Mouse (Mus musculus): ENCODE data around the gene Rabl3. TPM values are rescaled to one million over a fixed set of nuclear protein-coding genes. Genes with fewer than 3 reads are reported as not detected.
A peak's percentile ranks its signal among the peaks of the same experiment; 100 is the strongest.

The Rabl3 gene
- 1 to 10 TPM; 8.1 to 9.6 TPM for total RNA-seq (2021)

DNA sequence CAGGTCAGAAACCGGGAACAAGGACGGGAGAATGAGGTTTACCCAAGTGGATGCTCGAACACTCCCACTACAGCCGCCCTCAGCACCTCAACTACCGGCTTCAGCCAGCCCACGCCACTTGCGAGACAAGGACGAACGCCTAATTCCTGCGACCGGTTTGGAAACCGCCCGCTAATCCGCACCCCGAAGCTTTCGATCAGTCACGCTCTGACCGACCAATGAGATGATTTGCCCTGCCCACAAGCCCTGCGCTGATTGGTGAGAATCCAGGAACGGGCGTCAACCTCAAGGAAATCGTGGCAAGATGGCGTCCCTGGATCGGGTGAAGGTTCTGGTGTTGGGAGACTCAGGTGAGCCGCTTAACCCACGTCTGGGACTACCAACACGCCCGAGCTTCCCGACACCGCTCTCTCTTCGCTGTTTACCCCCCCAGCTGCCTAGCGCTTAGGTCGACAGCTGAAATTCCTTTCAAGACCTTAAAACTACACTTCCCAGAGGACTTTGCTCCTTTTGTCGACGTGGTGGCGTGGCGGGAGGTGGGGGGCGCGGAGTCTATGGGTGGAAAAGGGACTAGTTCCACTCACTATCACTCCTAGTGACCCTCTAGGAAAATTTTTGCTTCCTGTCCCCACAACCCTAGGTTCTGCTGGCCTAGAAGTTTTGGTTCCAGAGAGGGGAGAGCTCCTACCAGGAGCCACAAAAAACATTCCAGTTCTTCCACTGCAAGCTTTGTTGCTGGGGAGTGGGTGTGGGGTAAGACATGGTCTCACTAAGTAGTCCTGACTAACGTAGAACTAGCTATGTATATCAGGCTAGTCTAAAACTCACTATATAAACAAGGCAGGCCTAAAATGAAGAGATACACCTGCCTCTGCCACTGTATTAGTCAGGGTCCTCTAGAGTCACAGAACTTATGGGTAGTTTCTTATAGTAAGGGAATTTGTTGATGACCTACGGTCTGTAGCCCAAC is at the start of gene Rabl3, which contains the start of gene Gtf2e1:
TSS of gene Rabl3 (plus strand) at position 275 of the 970 bp plus-strand sequence.
TSS of gene Gtf2e1 (minus strand) at position 179 of the 970 bp plus-strand sequence.
- DNase-seq (ENCODE audit: low spot score in 2 of 2): peak; percentile 98 to 100

DNA sequence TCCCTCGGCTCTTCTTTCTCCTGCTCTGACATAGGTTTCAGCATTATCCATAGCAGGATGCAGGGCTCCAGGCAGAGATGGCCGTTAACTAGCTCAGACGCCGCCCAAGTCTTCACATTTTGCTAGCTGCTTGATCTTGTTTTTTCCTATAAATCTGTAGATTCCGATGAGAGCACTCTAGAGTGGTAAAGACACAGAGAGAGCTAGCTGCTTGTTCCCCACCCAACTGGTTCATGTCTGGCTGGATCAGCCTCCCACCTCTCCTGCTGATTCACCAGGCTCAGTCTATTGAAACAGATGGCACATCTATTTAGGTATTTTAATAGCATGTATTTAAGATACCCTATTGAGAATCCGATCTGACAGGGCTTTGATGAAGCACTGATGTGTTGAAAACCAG is 44.7 kb upstream of the Rabl3 start:
- intact Hi-C loops (cut with DNase I): no loop called here
- DNase-seq (ENCODE audit: low spot score in 2 of 2): peak; percentile 47 to 82

More for the DNA sequence above, at the start of gene Rabl3, which contains the start of gene Gtf2e1:
- intact Hi-C loops (cut with DNase I): loop anchor here (2.0 to 5.0 kb wide), 2 partner anchors 73 to 112 kb away; partner anchors contain the start of gene Ndufb4

DNA sequence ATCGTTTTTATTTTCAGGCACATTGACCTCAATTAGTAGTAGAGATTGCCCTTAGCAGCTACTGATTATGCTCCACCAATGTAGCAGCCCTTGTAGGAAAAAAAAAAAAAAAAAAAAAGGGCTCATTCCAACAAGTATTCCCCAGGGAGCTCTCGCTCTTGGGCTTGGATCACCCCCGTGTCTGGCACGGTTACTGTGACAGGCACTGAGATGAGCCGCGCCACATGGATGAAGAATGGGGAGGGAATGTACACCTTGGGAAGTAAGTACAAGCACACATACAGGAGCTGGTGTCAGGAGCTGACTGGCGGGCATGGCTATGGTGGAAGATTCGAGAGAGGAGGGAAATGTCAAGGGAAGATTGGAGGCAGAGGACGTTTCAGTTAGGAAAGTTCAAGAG is 41.1 kb upstream of the Rabl3 start:
- intact Hi-C loops (cut with DNase I): no loop called here
- DNase-seq (ENCODE audit: low spot score in 2 of 2): no peak

DNA sequence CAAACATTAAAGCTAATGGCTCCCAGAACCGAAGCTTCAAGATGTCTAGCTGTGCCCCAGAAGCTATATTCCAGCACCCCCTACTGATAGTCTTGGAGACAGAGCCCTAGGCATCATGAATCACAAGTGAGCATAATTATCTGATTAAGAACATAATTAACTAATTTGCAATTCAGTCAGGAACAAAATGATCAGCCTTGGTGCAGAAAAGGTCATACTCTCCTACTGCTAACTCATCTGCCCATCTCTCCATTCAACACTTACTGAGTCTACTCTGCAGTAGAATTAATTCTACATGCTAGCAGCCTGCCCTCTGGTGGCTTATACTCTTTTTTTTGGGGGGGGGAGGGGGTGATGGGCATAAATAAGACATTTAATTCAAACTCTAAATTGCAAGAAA is 35.2 kb upstream of the Rabl3 start:
- intact Hi-C loops (cut with DNase I): no loop called here
- DNase-seq (ENCODE audit: low spot score in 2 of 2): no peak

DNA sequence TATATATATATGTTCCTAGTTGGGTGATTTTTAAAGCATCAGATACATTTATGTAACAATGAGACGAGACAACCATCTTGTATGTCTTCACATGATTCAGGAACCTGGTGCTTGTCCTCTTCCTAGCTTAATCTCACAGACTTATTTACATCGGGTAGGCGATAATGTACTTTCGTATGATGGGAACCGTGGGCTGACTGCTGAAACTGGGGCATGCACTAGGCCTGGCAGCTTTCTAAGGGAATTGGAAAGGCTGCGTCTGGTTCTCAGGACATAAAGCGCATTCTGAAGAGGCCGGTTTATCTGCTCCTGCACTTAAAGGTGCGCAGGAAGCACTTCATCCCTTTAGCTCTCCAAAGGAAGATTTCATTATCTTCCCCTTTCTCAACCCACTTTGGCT is 32.9 kb upstream of the Rabl3 start:
- intact Hi-C loops (cut with DNase I): loop anchor here (5.0 kb wide), 1 partner anchor 124 kb away; the partner anchor contains the start of gene Stxbp5l
- peak in 1 of 2 experiments; percentile 72 for DNase-seq (ENCODE audit: low spot score in 2 of 2)

DNA sequence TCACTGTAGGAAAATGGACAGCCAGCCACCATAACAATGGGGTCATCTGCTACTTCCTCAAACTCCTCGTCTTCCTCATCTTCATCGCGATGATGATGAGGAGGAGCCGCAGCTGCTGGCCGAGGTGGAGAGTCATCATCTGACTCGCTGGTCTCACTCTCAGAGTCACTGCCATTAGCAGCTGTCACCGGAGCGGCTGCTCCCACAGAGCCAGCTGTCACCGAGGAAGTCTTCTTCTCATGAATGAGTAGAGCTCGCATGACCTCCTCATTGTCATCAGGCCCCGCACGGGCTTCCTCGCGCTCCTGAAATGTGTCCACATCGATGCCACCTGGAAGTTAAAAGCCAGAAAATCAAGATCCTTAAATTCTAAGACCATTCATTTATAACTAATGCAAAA is 28.2 kb upstream of the Rabl3 start:
- DNase-seq (ENCODE audit: low spot score in 2 of 2): no peak
- intact Hi-C loops (cut with DNase I): no loop called here

DNA sequence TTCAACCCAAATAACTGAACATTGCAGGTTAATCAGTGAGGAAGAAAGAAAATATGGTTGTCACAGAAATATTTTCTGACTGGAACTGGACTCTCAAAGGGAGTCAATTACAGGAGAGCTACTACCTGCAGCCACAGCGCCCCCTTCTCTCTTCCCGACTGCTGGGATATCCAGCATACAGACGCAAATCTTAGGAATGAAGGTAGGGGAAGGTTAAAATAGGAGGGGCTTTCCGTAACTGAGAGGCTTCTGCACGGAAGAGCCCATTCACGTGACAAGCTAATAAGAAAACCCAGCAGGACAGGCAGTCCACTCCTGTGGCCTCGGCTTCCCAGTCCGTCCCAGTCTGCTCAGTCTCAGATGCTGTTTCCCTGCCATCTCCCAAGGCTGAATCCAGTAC is 25.0 kb upstream of the Rabl3 start:
- DNase-seq (ENCODE audit: low spot score in 2 of 2): no peak
- intact Hi-C loops (cut with DNase I): no loop called here

DNA sequence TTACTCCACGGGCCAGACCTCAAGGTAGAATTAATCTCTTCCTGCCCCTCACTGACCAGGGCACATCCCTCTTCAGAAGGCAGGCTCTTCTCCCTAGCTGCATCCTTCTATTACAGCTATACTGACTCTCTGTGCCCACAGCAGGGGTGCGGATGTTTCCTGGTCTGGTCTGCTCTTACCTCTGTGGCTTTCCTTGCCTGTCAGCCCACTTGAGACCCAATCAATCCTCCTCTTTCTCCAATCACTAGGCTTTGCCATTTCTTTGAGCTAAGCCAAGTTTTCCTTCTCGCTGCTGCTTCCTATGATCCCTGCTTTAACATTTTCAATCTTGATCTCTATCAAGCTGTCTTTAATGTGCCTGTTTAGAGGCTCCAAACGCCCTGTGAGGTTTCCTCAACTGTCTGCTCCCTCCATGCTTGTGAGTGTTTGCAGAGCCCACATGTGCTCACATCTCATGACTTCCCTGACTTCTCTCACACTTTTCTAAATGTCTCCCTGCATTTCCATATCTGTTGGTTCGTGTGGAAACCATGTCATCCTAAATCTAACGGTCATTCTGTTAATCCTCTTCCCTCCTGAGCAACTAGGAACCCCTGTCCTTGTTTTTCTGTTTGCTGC is 23.2 kb upstream of the Rabl3 start:
- DNase-seq (ENCODE audit: low spot score in 2 of 2): no peak
- intact Hi-C loops (cut with DNase I): no loop called here

DNA sequence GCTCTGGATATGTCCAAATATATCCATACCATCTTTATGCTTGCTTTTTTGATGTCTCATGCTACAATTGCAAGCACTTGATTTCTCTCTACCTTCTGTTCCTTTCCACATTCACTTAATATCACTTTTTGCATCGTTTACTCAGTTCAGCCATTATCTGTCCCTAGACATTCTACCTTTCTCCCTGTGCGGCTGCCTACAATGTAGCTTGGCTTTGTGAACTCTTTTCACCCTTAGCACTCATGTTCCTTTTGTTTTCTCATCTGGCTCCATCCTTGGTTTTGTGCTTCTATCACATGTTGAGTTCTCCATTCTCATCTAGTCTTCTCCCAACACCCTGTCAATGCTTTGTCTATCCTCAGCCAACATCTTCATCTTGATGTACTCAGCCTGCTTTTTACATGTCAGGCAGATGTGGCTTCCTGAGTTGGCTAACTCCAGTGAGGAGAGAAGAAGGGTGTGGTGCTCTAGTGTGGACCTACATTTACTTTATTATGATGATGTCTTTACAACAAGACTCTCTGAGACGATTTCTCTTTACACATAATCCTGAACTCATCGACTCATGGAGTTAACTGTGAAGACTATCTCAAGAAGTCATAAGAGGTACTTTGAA is 22.0 kb upstream of the Rabl3 start:
- no peak for DNase-seq (ENCODE audit: low spot score in 2 of 2)
- intact Hi-C loops (cut with DNase I): no loop called here

DNA sequence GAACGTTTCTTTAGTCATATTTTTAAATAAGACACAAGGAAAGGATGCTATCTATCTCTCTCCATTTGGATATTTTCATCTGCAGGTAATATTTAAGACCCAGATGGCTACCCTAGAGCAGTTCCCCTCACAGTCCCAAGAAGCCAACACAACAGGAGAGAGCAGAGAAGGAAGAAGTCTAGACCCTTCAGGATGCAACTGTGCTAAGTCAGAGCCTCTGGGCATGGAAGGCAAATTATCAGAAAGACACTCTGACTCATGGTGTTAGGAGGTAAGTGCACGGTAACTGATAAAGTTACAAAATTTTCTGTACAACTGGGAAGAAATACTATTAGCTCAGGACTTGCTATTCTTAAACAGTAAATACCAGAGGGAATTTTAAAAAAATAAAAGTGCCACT is 21.0 kb upstream of the Rabl3 start:
- intact Hi-C loops (cut with DNase I): no loop called here
- DNase-seq (ENCODE audit: low spot score in 2 of 2): no peak

DNA sequence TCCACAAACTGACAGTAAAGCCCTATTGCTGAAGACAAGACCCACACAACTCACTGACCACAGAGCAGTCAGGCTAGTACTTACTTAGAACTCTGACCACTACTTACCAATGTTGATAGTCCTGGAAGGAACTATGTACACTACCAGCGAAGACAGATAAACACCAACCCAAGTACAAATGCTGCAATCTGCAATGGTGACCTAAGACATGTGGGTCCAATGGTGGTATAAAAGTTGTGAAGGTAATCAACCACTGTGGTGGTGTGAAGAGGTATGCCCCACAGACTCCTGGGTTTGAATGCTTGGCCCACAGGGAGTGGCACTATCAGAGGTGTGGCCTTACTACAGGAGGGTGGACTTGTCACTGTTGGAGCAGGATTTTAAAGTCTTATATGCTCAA is 20.0 kb upstream of the Rabl3 start:
- DNase-seq (ENCODE audit: low spot score in 2 of 2): no peak
- intact Hi-C loops (cut with DNase I): no loop called here

DNA sequence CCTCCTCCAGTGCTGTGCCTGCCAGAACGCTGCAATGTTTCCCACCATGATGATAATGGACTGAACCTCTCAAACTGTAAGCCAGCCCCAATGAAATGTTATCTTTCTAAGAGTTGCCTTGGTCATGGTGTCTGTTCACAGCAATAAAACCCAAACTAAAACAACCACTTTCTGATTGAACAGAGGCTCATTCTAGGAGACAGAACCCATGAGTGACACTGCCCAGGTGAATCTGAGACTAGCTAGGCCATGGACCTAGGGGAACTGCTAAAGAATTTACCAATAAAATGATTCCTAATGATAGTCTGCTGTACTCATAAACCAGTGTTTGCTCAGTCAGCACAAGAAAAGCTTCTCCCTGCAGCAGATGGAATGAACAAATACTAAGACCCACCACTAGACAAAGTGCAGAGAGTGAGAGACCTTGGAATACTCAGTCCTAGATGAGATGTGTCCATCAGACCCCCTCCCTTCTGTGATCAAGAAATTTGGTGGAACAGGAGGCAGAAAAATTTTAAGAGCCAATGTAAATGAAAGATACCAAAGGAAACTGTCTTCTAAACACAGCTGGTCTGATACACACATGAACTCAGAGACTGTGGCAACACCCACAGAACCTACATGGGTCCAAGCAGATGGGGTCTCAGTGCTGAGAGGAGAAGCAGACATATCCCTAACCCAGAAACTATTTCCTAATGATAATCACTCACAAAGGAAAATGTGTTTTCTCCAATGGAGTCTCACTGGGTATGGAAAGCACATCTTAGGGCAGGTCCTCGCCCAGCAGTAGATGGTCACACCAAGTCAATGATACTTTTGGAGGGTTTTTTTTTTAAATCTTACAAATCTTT is 19.3 kb upstream of the Rabl3 start:
- no peak for DNase-seq (ENCODE audit: low spot score in 2 of 2)
- intact Hi-C loops (cut with DNase I): no loop called here

DNA sequence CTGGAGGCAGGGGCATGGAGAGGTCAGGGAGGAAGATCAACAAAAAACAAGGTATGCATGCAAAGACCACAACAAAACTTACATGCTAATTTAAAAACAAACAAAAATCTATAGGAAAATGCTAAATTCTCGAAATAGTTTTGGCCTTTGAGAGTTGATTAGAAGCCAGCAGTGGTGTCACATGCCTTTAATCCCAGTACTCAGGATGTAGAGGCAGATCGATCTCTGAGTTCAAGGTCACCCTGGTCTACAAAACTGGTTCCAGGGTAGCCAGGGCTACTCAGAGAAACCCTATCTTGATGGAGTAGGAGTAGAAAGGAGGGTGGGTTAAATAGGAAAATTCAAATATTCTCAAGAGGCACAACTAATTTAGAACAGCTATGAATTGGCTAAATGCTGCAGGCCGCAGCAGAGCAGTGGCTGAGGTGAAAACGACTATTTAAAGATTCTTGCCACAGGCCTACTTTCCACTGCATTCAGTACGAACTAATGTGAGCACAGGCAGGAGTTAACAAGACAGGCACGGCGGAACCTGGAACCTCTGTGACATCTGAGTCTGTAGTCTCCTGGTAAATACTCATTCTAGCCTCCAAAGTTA is 17.5 kb upstream of the Rabl3 start:
- intact Hi-C loops (cut with DNase I): no loop called here

DNA sequence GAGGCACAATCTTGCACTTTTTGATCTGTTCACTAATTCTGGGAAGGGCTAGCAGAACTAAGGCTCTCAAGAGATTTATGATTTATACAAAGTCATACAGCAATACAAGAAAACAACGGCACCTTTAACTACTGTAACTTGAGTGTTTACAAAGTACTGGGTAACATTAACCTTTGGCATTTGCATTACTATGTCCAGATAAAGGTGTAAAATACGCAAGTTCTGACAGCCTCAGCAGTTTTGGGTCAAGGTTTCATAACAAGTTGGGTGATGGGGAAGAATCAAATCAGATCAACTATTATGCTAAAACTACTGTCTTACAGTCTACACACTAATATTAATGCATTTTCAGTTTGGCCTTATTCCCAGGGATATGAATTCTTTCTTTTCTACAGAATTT is 14.6 kb upstream of the Rabl3 start:
- intact Hi-C loops (cut with DNase I): no loop called here
- no peak for DNase-seq (ENCODE audit: low spot score in 2 of 2)

More for the DNA sequence above, 17.5 kb upstream of the Rabl3 start:
- no peak for DNase-seq (ENCODE audit: low spot score in 2 of 2)

DNA sequence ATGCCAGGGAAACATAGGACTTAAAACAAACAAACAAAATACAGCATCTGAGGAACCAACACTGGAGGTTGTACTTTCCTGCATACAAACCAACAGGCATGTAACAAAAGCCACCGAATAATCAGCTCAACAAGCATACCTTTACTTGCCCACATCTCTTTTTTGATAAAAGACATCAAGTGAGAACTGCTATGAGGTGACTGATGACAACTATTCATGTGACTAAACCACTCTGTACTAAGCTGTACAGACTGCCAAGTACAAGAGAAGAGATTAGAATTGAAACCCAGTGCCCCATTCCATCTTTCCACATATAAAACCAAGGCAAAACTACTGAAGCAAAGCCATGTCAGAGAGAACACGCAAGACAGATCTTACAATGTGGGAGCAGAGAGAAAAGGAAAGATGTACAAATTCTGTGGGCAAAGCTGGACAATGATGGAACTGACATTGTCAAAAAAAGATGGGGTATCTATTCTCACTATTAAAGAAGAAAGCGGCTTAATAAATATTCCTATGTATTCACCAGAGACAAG is 12.9 kb upstream of the Rabl3 start:
- DNase-seq (ENCODE audit: low spot score in 2 of 2): no peak
- intact Hi-C loops (cut with DNase I): no loop called here

DNA sequence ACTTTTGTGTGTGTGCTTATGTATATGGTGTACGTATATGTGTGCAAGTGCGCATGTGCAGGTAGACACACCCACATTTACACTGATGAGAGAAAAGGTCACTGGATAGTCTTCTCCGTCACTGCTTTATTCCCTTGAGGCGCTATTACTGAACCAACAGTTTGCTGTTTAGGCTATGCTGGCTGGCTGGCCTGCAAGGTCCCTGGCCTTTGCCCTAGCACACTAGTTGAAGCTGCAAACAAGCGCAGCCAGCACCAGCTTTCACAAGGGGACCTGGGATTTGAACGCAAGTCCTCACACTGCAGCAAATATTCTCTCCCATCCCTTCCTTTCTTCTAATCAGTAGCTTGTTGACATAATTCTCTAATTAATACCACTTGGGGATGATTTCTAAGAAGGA is 9.5 kb upstream of the Rabl3 start:
- intact Hi-C loops (cut with DNase I): loop anchor here (5.0 kb wide), 2 partner anchors 98 to 152 kb away; no protein-coding TSS in a partner anchor
- DNase-seq (ENCODE audit: low spot score in 2 of 2): no peak

DNA sequence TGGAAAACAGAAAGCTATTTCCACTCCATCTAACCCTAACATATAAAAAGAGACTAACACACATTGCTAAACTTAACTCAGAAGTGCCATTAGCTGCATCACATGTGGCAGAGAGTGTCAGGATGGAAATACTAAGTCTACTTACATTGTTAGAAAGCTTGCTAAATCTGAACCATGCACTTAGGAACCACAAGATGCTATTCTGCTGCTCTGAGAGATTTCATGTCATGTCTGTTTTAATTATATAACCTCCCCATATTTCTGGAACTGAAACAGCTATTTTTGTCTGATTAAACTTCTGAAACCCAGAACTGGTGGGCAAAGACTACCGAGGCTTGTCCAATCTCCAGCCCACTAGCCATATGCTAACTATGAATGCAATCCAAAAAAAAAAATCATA is 7.6 kb upstream of the Rabl3 start:
- DNase-seq (ENCODE audit: low spot score in 2 of 2): peak in 1 of 2 experiments; percentile 85
- intact Hi-C loops (cut with DNase I): loop anchor here (2.0 to 5.0 kb wide), 4 partner anchors 53 to 150 kb away; no protein-coding TSS in a partner anchor

DNA sequence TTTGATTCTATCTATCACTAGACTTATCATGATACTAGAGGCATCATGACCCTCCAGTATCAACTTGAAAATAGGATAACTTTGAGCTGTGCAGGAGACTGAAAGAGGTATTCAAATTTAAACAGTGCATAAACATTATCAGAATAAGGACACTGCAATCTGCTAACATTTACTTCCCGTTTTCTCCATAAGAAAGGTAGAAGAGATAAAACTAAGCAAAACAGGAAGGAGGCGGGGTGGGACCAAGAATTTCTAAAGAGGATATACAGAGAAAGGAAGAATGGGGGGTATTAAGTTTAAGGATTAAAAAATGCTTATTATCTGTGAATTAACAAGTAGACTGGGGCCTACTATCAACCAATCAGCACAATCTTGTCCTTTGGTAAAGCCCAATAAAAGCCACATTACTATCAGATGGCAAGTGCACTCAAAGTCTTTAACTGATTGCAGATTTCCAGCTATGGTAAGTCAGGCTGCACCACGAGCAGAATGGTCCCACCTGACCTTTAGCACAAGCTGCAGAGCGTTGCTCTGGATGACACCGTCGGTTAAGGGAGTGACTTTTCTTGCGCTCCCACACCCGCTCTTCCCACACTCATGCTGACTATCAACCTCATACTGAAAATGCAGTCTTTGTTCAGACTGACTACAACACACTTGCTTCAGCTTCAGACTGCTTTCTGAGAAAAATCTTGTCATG is 6.2 kb upstream of the Rabl3 start:
- DNase-seq (ENCODE audit: low spot score in 2 of 2): no peak
- intact Hi-C loops (cut with DNase I): loop anchor here (2.0 to 5.0 kb wide), 4 partner anchors 51 to 149 kb away; no protein-coding TSS in a partner anchor
